Mouse (Mus musculus) telencephalon, adult 2 months (tissue): ENCODE measurements around the gene Aldh9a1.
A peak's percentile ranks its signal among the peaks of the same experiment; 100 is the strongest.
"Not testable (repeated sequence)": the region's sequence is repeated elsewhere in the genome, so short reads cannot be mapped to it uniquely, and the experiment has no call there.

Experiments
- DNase-seq: peaks from one replicate; pipeline ENCODE4 v3.0.0-alpha.2; 2011; ENCODE audit warnings: low read depth, low spot score

The Aldh9a1 gene

DNA sequence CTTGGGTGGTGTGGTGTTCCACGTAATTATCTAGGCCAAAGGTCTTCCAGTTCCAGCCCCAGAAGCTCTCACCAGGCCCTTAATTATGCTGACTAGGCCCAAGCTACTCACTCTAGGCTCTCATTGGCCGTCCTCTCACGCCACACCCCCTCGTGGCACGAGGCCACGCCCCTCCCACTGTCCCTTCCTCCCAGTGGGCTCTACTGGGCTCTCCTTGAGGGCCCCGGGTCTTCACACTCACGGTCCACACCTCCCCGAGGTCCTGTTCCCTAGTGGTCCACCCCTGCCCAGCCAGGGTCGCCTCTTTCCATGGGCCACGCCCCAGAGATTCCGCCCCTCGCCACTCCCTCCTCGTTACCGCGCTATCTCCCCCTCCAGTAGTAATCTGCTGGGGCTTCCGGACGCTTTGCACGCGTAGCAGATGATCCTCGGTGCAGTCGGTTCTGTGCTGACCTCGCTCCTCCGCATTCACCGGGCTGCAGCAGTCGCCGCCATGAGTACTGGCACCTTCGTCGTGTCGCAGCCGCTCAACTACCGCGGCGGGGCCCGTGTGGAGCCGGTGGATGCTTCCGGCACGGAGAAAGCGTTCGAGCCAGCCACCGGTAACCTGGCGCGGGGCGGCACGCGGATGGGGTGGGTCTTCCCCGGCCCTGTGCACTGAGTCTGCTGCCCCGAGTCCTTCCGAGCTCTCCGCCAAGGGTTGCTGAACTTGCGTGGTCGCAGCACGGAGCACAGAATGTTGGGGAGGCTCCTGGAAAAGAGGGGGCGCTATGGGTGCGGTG is at the start of gene Aldh9a1:
TSS of gene Aldh9a1 (plus strand) at position 177 of the 782 bp plus-strand sequence.
- peak; percentile 59 for DNase-seq

DNA sequence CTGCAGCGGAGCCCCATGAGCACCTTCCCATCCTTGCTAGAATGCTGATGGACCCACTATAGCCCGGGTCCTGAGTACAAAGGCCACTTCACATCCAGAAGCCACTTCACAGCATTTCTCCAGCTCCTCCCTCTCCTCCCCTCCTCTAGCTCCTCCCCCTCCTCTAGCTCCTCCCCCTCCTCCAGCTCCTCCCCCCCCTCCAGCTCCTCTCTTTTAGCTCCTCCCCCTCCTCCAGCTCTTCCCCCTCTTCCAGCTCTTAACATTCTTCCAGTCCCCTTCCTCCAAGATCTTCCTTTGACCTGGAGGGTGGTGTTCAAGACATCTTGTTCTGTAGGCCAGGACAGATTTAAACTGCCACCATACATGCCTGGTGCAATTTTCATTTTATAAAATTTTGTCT is 49.7 kb upstream of the Aldh9a1 start:
- DNase-seq = no peak

DNA sequence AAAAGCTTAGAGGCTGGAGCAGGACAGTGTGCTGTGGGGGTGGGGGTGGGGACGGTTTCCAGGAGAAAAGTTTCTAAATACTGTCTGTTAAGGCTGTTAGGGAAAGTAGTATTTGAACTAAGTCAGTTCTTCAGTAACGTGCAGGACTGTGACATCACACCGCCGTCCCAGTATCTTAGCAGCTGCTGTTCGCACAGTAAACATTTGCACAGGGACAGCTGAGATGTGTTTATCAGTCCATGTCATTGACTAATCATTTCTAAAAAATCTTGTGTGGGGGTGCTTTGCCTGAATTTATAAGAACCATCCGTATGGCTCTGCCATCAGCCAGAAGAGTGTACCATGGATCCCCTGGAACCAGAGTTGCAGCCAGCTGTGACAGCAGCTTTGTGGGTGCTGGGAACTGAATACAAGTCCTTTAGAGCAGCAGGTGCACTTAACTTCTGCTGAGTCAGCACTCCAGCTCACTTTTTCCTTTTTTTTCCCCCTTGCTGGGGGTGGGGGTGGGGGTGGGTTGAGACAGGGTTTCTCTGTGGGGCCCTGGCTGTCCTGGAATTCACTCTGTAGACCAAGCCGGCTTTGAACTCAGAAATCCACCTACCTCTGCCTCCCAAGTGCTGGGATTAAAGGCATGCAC is 44.2 kb upstream of the Aldh9a1 start:
- no peak for DNase-seq

DNA sequence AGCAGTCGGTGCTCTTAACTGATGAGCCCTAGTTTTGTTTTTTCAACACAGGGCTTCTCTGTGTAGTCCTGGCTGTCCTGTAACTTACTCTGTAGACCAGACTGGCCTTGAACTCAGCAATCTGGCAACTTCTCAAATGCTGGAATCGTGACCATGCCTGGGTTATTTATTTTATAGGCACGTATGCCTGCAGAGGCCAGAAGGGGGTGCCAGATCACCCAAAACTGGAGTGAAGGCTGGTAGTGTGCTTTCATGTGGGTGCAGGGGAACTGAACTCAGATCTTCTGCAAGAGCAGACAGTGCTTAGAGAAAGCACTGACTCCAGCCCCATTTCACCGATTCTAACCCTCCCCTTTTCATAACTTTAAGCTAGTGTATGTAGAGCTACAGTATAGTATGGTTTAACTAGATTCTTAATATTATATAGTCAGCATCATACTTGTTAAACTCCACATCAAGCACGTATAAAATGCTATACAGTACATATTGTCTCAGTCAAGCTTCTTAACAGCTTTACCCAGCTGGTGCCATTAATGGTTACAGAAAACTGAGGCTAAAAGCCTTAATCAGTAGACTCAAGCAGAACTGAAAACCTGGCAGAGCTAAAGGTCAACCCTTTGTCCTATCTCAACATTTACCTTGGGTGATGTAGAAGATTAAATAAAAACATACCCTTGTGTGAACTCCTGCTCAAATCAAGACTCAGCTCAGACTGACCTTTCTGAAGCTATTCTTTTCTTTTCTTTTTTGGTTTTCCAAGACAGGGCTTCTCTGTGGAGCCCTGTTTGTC is 43.1 kb upstream of the Aldh9a1 start:
- no peak for DNase-seq

DNA sequence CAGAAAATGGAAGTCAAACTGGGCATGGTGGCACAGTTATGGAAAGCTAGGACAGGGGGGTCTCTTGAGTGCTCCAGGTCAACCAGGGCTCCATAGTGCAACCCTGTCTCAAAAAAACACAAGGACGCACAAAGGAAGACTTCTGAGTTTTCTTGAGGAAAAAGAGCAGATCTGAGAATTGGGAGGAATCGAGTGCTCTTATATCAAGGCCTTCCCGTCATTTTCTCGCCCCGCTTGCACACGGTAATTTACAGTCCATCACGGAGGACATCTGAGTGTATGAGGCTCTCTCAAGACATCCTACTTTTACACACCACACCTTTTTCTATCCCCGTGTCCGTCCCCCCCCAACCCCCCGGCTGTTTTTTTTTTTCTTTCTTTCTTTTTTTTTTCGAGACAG is 42.1 kb upstream of the Aldh9a1 start:
- DNase-seq = no peak

DNA sequence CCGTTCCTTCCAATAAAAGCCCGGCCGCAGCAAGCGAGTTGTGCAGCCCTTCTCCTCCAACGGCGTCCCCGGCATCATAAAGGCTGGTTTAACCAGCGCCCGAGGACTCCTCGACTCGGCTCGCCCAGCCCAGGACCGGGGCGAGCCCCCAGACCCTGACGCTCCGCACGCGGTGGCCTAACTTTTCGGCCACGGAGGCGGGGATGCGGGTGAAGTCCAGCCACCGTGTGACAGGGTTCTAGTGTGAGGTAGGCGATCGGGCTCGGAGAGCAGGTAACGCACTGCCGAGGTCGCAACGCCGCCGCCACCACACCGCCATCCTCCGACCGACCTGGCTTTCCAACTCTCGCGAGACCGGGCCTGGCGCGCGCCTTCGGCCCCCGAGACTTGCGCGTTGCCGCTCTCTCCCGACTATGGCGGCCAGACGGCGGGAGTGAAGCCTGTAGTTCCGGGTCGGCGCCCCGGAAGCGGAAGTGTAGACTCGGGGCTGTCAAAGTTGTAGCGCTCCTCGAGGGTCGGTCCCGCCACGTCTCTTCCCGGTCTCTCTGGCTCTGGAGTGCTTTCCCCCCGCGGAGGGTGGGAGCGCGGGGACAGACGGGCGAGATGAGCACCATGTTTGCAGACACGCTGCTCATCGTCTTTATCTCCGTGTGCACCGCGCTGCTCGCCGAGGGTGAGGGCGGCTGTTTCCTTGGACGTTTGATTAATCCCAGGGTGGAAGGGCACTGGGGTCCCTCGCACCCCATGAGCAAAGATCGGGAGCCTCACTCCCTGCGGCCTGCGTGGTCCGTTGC is 41.3 kb upstream of the Aldh9a1 start, which contains the start of gene Tmco1:
TSS of gene Tmco1 (plus strand) at position 118 of the 794 bp plus-strand sequence.
- DNase-seq = peak; percentile 91

DNA sequence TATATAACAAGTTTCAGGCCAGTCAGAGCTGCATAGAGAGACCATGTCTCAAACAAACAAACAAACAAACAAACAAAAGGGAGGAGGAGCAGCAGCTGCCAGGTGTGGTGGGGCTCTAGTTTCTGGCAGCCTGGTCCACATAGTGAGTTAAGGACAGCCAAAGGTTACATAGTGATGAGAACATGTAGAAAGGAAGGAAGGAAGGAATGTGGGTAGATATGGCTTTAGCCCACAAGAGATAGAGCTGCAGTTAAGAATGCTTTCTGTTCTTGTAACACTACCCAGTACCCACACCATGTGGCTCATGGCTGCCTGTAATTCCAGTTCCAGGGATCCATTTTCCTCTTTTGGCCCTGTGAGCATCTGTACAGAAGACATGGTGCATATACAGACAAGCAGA is 37.4 kb upstream of the Aldh9a1 start:
- no peak for DNase-seq

DNA sequence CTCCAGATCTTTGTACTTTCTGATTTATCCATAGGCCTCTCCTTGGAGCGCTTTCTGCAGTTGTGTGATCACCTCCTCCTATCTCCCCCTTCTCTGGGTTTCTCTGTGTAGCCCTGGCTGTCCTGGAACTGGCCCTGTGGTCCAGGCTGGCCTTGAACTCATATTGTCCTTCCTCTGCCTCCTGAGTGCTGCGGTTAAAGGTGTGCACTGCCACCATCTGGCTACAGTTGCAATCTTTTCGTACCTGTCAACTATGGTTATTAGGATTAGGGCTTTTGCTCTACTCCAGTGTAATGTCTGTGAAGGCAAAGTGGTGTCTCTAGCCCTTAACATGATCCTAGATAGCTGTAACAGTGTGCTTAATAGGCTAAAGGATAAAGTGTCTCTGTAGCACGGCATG is 36.6 kb upstream of the Aldh9a1 start:
- no peak for DNase-seq

DNA sequence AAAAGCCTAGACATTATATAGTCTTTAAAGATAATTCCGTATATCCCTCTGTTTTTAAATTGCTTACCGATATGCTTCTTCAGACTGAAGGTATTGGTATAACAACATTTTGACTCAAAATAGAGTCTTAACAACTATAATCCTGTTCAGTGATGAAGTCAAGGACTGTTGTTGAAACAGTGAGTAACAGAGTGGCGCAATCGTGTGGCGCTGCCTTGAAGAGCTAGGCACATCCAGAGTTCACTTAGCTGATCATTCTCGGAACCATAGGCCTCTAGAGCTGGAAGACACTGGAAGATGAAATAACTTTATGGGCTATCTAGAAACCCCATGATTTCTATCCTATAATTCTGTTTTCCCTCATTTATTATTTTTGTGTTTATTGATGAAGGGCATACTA is 28.1 kb upstream of the Aldh9a1 start:
- no peak for DNase-seq

DNA sequence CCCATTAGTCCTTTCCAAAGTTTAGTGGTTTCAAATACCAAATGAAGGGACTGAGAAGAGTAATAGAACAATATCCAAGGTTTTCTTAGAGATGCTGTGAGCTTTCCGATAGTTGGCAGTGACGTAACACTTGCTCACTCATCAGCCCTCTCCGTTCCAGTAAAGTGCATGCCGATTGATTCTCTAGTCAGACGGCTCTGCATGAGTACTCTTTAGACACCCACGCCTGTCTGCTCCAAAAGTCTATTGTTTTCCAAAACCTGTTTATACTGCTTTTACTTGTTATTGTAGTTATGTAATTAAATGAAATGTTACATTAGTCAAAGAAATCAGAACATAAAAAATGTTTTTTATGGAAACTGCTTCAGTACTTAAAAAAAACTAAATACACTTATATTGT is 21.0 kb upstream of the Aldh9a1 start:
- DNase-seq = no peak

DNA sequence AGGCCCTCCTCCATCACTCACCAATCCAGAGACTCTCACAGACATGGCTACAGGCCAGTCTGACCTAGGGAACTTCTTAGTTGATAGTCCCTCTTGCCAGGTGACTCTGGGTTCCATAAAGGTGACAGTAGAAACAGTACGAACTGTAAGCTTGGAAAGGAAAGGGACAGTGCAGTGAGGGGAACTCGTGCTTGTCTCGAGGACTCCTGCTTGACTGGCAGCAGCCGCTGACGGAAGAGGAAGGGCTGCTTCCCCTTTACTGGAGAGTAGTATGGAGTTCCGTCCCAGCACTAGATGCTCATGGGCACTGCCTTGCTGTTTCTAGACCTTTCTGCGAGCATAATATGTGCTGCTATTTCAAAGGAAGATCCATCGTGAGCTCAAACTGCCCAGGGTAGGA is 18.7 kb upstream of the Aldh9a1 start:
- DNase-seq = no peak

DNA sequence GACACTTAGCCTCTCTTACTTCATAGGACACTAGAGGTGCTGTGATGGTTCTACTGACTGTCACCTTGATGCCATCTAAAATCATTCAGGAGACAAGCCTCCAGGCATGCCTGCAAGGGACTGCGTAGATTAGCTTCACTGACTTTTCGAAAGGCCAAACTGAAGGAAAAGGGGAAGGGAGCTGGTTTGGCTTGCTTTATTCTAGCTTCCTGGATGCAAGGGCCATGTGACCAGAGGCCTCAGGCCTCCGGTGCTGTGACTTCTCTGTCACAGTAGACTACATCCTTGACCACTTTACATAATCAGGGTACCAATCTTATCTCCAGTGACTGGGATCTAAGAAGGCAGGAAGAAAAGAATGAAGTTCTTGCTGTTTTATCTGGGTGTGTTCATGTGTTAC is 13.4 kb upstream of the Aldh9a1 start:
- no peak for DNase-seq

DNA sequence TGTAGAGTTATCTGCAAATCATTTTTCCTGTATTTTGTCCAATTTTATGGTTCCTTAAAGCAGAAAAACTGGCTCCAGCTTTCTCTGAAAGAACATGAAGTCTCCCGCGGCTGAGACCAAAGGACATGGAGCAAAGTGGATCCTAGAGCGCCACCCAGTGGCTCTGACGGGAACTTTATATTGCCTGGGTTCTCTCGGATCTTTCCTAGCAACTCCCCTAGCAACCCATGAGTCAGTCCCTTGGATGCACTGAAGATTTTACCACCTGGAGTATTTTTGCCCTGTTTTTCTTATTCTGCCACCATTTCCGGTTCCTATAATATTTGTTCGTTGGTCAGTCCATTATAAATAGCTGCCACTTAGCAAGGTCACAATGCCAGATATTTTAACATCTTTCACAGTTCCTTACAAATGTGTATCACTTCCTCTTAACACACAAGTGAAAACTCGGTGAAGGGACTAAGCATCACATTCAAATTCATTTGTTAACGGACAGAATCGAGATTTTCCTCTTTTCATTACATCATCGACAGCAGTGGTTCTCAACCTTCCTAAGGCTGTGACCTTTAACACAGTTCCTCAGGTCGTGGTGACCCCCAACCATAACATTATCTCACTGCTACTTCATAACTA is 12.2 kb upstream of the Aldh9a1 start:
- DNase-seq = peak; percentile 79

DNA sequence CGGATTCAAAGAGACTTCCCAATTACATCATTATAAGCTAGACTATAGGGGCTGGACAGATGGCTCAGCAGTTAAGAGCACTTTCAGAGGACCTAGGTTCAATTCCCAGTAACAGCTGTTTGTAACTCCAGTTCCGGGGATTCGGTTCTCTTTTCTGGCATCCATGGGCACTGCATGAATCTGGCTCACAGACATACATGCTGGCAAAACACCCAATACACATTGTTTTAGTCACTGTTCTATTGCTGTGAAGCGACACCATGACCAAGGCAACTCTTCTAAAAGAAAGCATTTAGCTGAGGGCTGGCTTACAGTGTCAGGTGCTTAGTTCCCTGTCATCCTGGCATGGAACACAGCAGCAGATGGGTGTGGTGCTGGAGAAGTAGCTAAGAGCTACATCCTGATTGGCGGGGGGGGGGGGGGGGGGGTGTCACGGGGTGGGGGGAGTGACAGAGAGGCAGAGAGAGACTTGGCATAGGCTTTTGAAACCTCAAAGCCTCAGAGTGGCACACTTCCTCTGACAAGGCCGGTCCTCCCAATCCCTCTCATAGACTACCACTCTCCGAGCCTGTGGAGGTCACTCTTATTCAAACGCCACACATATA is 10.5 kb upstream of the Aldh9a1 start:
- no peak for DNase-seq

DNA sequence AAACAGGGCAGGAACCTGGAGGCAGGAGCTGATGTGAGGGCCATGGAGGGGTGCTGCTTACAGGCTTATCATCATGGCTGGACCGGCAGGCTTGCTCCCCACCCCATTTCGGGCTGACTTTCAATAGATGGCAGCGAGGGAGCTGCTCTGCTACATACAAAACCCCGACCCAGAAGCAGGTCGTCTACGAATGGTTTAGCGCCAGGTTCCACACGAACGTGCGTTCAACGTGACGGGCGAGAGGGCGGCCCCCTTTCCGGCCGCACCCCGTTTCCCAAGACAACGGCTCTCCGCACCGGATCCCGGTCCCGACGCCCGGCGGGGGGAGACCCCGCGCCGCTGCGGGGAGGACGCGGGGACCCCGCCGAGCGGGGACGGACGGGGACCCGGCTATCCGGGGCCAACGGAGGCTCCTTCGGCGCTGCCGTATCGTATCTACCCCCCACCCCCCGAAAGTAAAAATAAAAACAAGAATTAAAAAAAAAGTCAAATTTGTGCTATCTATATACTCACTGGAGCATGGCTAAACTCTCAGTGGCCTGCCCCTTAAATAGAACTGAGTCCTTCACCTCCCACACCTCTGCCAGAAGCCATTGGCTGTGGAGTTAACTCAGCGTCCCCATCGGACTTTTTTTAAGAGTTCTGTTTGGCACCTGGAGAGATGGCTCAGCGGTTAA is 9.5 kb upstream of the Aldh9a1 start:
- no peak for DNase-seq

DNA sequence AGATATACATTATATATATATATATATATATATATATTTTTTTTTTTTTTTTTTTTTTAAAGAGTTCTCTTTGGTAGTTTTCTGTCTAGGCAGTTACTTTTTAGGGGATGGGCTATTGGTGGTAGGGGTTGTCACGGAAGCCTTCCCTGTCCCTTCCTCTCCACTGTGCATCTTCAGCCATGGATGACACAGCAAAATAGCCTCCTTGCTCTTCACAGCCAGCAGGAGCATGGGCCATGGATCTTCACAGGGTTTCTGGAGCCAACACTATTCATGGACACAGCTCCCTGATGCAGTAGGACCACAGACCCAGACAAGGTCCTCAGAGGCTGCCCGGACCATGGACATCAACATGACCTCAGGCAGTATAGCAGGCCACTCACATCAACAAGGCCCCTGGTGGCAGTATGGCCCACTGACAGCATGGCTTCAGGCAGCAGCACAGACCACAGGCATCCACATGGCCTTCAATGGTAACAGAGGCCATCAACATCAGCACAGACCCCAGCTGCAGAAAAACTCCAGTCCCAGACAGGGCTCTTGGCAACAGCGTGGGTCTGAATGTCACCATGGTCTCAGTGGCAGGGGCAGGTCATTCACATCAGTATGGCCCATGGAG is 8.8 kb upstream of the Aldh9a1 start:
- no peak for DNase-seq

DNA sequence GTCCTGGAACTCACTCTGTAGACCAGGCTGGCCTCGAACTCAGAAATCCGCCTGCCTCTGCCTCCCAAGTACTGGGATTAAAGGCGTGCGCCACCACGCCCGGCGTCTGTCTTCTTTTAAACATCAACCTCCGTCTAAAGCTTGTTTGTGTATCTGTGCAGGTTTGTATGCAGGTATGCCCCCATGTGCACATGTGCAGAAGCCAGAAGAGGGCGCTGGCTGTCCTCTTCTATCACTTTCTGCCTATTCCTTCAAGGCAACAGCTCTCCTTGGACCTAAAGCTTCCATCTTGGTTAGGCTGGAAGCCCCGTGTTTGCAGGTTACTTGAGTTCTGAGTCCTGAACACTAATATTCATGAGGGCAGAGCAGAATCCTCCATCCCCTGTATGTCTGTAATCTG is 7.0 kb upstream of the Aldh9a1 start:
- no peak for DNase-seq

DNA sequence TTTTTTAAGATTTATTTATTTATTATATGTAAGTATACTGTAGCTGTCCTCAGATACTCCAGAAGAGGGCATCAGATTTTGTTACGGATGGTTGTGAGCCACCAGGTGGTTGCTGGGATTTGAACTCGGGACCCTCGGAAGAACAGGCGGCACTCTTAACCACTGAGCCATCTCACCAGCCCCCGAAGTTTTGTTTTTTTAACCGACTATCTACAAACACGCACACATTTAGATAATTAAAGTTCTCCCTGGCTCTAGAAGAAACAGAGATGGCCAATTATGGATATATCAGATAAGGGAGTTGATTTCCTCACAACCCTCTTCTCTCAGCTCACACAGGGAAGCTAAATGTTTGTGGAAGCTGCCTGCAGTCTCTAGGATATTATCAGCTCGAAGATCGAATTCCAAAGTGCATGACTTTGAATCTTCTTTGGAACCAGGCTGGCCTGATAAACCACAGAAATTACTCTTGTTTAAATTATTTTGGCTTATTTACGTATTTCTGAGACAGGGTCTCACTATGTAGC is 3.7 kb upstream of the Aldh9a1 start:
- not testable (repeated sequence) for DNase-seq

DNA sequence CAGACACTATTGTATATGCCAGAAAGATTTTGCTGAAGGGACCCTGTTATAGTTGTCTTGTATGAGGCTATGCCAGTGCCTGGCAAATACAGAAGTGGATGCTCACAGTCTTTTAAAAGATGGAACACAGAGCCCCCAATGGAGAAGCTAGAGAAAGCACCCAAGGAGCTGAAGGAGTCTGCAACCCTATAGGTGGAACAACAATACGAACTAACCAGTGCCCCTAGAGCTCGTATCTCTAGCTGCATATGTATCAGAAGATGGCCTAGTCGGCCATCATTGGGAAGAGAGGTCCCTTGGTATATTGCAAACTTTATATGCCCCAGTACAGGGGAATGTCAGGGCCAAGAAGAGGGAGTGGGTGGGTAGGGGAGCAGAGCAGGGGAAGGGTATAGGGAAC is 585 bp upstream of the Aldh9a1 start:
- not testable (repeated sequence) for DNase-seq
